Mouse (Mus musculus): Measurements from ENCODE around the gene Lsm14a.

Lsm14a gene

GRCm38 (mm10) chr7:34312786-34313442, 80.2 kb downstream of the Lsm14a start:
- peak; percentile 29 to 37 for DNase-seq (ENCODE audit: low spot score in 2 of 2)

DNA sequence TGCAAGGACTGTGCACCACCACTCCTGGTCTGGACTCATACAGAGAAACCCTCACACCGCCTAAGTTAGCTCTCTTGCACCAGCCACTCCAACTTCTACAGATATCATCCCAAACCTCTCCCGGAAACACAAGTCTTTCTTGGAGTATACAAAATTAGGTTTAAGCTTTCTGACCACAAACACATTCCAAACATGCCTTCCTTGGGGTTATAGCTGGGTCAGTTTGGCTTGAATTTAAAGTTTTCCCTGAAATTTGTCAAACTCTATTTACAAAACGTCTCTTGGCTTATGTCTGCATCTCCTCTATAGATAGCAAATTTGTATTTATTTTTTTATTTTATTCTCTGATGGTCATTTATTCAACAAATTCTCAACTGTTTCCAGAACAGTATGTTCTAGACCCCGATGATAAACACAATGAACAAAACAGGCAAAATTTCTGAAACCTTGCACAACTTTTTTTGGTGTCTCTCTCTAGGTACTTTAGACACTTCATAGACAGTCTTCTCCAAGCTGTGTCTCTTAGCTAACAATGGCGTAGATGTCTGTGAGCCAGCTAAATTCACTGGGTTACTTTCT, 83.8 kb downstream of the Lsm14a start:
- no peak for DNase-seq (ENCODE audit: low spot score in 2 of 2)

- no peak for DNase-seq (ENCODE audit: low spot score in 2 of 2)
These were observed 84.5 kb downstream of the Lsm14a start for GRCm38 (mm10) chr7:34308586-34308985.

GRCm38 (mm10) chr7:34305454-34305853, 87.7 kb downstream of the Lsm14a start:
- no peak for DNase-seq (ENCODE audit: low spot score in 2 of 2)

DNA sequence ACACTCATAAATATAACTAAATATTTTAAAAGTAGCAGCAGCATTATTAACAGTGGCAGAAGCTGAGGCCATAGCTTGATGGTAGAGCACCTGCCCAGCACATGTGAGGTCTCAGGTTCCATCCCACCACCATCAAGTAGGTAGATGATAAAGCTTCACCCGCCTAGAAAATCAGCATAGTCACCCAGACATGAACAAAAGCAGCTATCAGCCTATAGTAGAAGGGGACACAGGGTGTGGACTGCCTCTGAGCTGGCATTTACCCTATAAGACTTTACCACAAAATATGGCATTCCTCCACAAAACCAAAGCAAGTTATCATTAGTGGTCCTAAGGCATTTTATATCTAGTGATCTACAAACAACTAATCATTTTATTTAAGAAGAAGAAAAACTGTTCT, 90.5 kb downstream of the Lsm14a start:
- DNase-seq (ENCODE audit: low spot score in 2 of 2), result no peak

- no peak for DNase-seq (ENCODE audit: low spot score in 2 of 2)
These were observed 91.2 kb downstream of the Lsm14a start for GRCm38 (mm10) chr7:34301952-34302351.

GRCm38 (mm10) chr7:34298818-34299217, 94.3 kb downstream of the Lsm14a start:
- no peak for DNase-seq (ENCODE audit: low spot score in 2 of 2)

GRCm38 (mm10) chr7:34296124-34296523, 97.0 kb downstream of the Lsm14a start:
- DNase-seq (ENCODE audit: low spot score in 2 of 2), result no peak
